Mouse (Mus musculus): ENCODE results near the gene Otx1. TPM values are rescaled to one million over a fixed set of nuclear protein-coding genes. Genes with fewer than 3 reads are reported as not detected.

Otx1 gene
- polyA plus RNA-seq, 1 experiment from 2014 or later: 26.8 TPM

- Histone ChIP-seq H3K4me2 (replicated peaks) (peak overlapping the region; percentile 83), H3K36me3 (no peaks in the 10 kb centered on the region), H3K4me1 (peaks cover 60% of the 10 kb centered on the region), H3K9ac (replicated peaks) (peak overlapping the region; percentile 71), H3K4me3 (peak overlapping the region; percentile 79), H3K27me3 (peaks cover 21% of the 10 kb centered on the region), H3K27ac (replicated peaks) (peak overlapping the region; percentile 84), H3K9me3 (no peaks in the 10 kb centered on the region)
- peak; percentile 36 for ATAC-seq (ENCODE audit: low FRiP score, low read depth)
- 1% methylated on average over 20 of the region's 20 CpGs for WGBS
Measured at GRCm38 (mm10) chr11:22007088-22007780, 4.5 kb upstream of the Otx1 start.

- H3K27me3 ChIP-seq: peaks cover 21% of the 10 kb centered on the region
- peaks cover 60% of the 10 kb centered on the region for H3K4me1 ChIP-seq
- no peaks in the 10 kb centered on the region for H3K36me3 ChIP-seq
- H3K4me3 ChIP-seq: peak overlapping the region; percentile 79
- peak overlapping the region; percentile 71 for H3K9ac ChIP-seq (replicated peaks)
- H3K27ac ChIP-seq (replicated peaks): peak overlapping the region; percentile 84
- H3K9me3 ChIP-seq: no peaks in the 10 kb centered on the region
- no peak for ATAC-seq (ENCODE audit: low FRiP score, low read depth)
- peak overlapping the region; percentile 83 for H3K4me2 ChIP-seq (replicated peaks)
- 6% methylated on average over 12 of the region's 12 CpGs for WGBS
Measured at GRCm38 (mm10) chr11:22006471-22007087, 3.9 kb upstream of the Otx1 start.

GRCm38 (mm10) chr11:22005281-22005870 lies 2.7 kb upstream of the Otx1 start:
- 2% methylated on average over 9 of the region's 9 CpGs for WGBS
- H3K4me2 ChIP-seq (replicated peaks): peak overlapping the region; percentile 83

GRCm38 (mm10) chr11:22004331-22004841 lies 1.7 kb upstream of the Otx1 start:
- Histone ChIP-seq H3K4me2 (replicated peaks) (peak overlapping the region; percentile 83), H3K27me3 (peaks cover 34% of the 10 kb centered on the region), H3K27ac (replicated peaks) (peak overlapping the region; percentile 96), H3K4me3 (peak overlapping the region; percentile 79), H3K9me3 (no peaks in the 10 kb centered on the region), H3K36me3 (no peaks in the 10 kb centered on the region), H3K4me1 (peaks cover 52% of the 10 kb centered on the region), H3K9ac (replicated peaks) (peak overlapping the region; percentile 93)
- WGBS: under 1% methylated on average over 18 of the region's 18 CpGs
- peak; percentile 16 for ATAC-seq (ENCODE audit: low FRiP score, low read depth)

More at GRCm38 (mm10) chr11:22005281-22005870, 2.7 kb upstream of the Otx1 start:
- peak overlapping the region; percentile 79 for H3K4me3 ChIP-seq
- H3K9ac ChIP-seq (replicated peaks): peak overlapping the region; percentile 41
- no peaks in the 10 kb centered on the region for H3K36me3 ChIP-seq
- peaks cover 24% of the 10 kb centered on the region for H3K27me3 ChIP-seq
- ATAC-seq (ENCODE audit: low FRiP score, low read depth): no peak
- no peaks in the 10 kb centered on the region for H3K9me3 ChIP-seq
- peak overlapping the region; percentile 96 for H3K27ac ChIP-seq (replicated peaks)
- peaks cover 59% of the 10 kb centered on the region for H3K4me1 ChIP-seq

- Histone ChIP-seq H3K27me3 (peaks cover 42% of the 10 kb centered on the region), H3K4me2 (replicated peaks) (peak overlapping the region; percentile 83), H3K9ac (replicated peaks) (peak overlapping the region; percentile 93), H3K36me3 (no peaks in the 10 kb centered on the region), H3K27ac (replicated peaks) (peak overlapping the region; percentile 96), H3K4me1 (peaks cover 55% of the 10 kb centered on the region), H3K9me3 (no peaks in the 10 kb centered on the region), H3K4me3 (peak overlapping the region; percentile 79)
- ATAC-seq (ENCODE audit: low FRiP score, low read depth): no peak
- under 1% methylated on average over 31 of the region's 31 CpGs for WGBS
Measured at GRCm38 (mm10) chr11:22003341-22003981, 764 bp upstream of the Otx1 start.

GRCm38 (mm10) chr11:22002062-22002782 lies 475 bp downstream of the Otx1 start:
- WGBS: under 1% methylated on average over 33 of the region's 34 CpGs
- no peak for ATAC-seq (ENCODE audit: low FRiP score, low read depth)
- Histone ChIP-seq H3K4me2 (replicated peaks) (peak overlapping the region; percentile 83), H3K27me3 (peaks cover 53% of the 10 kb centered on the region), H3K36me3 (no peaks in the 10 kb centered on the region), H3K9me3 (no peaks in the 10 kb centered on the region), H3K9ac (replicated peaks) (peak overlapping the region; percentile 93), H3K27ac (replicated peaks) (peak overlapping the region; percentile 96), H3K4me1 (peaks cover 55% of the 10 kb centered on the region), H3K4me3 (peak overlapping the region; percentile 79)

GRCm38 (mm10) chr11:22001321-22002061 lies 1.2 kb downstream of the Otx1 start:
- 1% methylated on average over 42 of the region's 59 CpGs for WGBS
- peaks cover 55% of the 10 kb centered on the region for H3K27me3 ChIP-seq
- 0 out of 2 replicates have a peak, but pooled peaks cover 3% of the 10 kb centered on the region for H3K36me3 ChIP-seq
- H3K27ac ChIP-seq (replicated peaks): peak overlapping the region; percentile 96
- H3K9me3 ChIP-seq: no peaks in the 10 kb centered on the region
- H3K4me2 ChIP-seq (replicated peaks): peak overlapping the region; percentile 83
- H3K4me3 ChIP-seq: peak overlapping the region; percentile 79
- peaks cover 55% of the 10 kb centered on the region for H3K4me1 ChIP-seq
- H3K9ac ChIP-seq (replicated peaks): peak overlapping the region; percentile 93
- peak; percentile 87 for ATAC-seq (ENCODE audit: low FRiP score, low read depth)

- H3K27ac ChIP-seq (replicated peaks): peak overlapping the region; percentile 96
- H3K9ac ChIP-seq (replicated peaks): peak overlapping the region; percentile 93
- no peak for ATAC-seq (ENCODE audit: low FRiP score, low read depth)
- peak overlapping the region; percentile 79 for H3K4me3 ChIP-seq
- WGBS: 1% methylated on average over 48 of the region's 48 CpGs
- H3K4me1 ChIP-seq: peaks cover 58% of the 10 kb centered on the region
- H3K36me3 ChIP-seq: peaks cover 13% of the 10 kb centered on the region
- peaks cover 64% of the 10 kb centered on the region for H3K27me3 ChIP-seq
- peak overlapping the region; percentile 83 for H3K4me2 ChIP-seq (replicated peaks)
- H3K9me3 ChIP-seq: no peaks in the 10 kb centered on the region
Measured at GRCm38 (mm10) chr11:22000316-22001076, 2.2 kb downstream of the Otx1 start.

- Histone ChIP-seq H3K27me3 (peaks cover 60% of the 10 kb centered on the region), H3K9me3 (no peaks in the 10 kb centered on the region), H3K9ac (replicated peaks) (peak overlapping the region; percentile 93), H3K36me3 (peaks cover 14% of the 10 kb centered on the region), H3K4me3 (peak overlapping the region; percentile 79), H3K4me1 (peaks cover 59% of the 10 kb centered on the region), H3K4me2 (replicated peaks) (peak overlapping the region; percentile 83), H3K27ac (replicated peaks) (peak overlapping the region; percentile 96)
- ATAC-seq (ENCODE audit: low FRiP score, low read depth): no peak
- 2% methylated on average over 31 of the region's 31 CpGs for WGBS
Measured at GRCm38 (mm10) chr11:21999396-22000315, 3.0 kb downstream of the Otx1 start.
